Mouse (Mus musculus) myocyte (in vitro differentiated cells): ENCODE measurements around the gene Hspa1l.

Experiments used
- CEBPB ChIP-seq: IDR thresholded peaks from 2 replicates; pipeline ENCODE4 v1.6.1; 2011; ENCODE audit warnings: mild to moderate bottlenecking, moderate library complexity; ENCODE audit not compliant: poor library complexity, insufficient read depth, severe bottlenecking
- E2F4 ChIP-seq: IDR thresholded peaks from one replicate; pipeline ENCODE4 v1.6.1; 2011; ENCODE audit warnings: mild to moderate bottlenecking, control low read depth, moderate library complexity; ENCODE audit not compliant: insufficient read depth
- MAX ChIP-seq: IDR thresholded peaks from one replicate; pipeline ENCODE4 v1.6.1; 2011; ENCODE audit warnings: low read depth, mild to moderate bottlenecking, control low read depth
- MYOG ChIP-seq, 3 experiments: IDR thresholded peaks; one replicate each; pipeline ENCODE4 v1.6.1; 2011; ENCODE audit warnings: control low read depth in 2 of 3, low read depth in 2 of 3, mild to moderate bottlenecking in 2 of 3; ENCODE audit not compliant: insufficient read length in 2 of 3, control insufficient read depth in 1 of 3, insufficient read depth in 1 of 3
- POLR2A ChIP-seq: IDR thresholded peaks from one replicate; pipeline ENCODE4 v1.6.1; 2011; ENCODE audit warnings: low read depth, mild to moderate bottlenecking, control low read depth, moderate library complexity; ENCODE audit not compliant: insufficient read length
- POLR2AphosphoS2 ChIP-seq: IDR thresholded peaks from one replicate; pipeline ENCODE4 v1.6.1; 2011; ENCODE audit warnings: low read depth, control low read depth; ENCODE audit not compliant: insufficient read length
- REST ChIP-seq: IDR thresholded peaks from one replicate; pipeline ENCODE4 v1.6.1; 2011; ENCODE audit warnings: mild to moderate bottlenecking, control low read depth, moderate library complexity; ENCODE audit not compliant: insufficient read depth, insufficient read length
- SRF ChIP-seq: IDR thresholded peaks from one replicate; pipeline ENCODE4 v1.6.1; 2011; ENCODE audit warnings: low read depth; ENCODE audit not compliant: control insufficient read depth, insufficient read length
- TCF12 ChIP-seq: IDR thresholded peaks from one replicate; pipeline ENCODE4 v1.6.1; 2011; ENCODE audit warnings: mild to moderate bottlenecking, control low read depth; ENCODE audit not compliant: poor library complexity, insufficient read depth, severe bottlenecking
- TCF3 ChIP-seq: IDR thresholded peaks from one replicate; pipeline ENCODE4 v1.6.1; 2011; ENCODE audit warnings: low read depth, control low read depth; ENCODE audit not compliant: insufficient read length
- USF1 ChIP-seq: IDR thresholded peaks from one replicate; pipeline ENCODE4 v1.6.1; 2011; ENCODE audit warnings: low read depth, mild to moderate bottlenecking, control low read depth, moderate library complexity

GRCm38 (mm10) chr17:35013221-35013620, 40.7 kb downstream of the Hspa1l start:
- TF ChIP-seq MAX (no peak), USF1 (no peak), POLR2A (no peak), TCF3 (no peak), TCF12 (no peak), POLR2AphosphoS2 (no peak), E2F4 (no peak), SRF (no peak), MYOG (IDR thresholded peaks at IDR 0.05; ENCODE audit: control insufficient read depth in 1 of 3, insufficient read depth in 1 of 3, insufficient read length in 2 of 3, low read depth in 2 of 3) (no peak), CEBPB (no peak), REST (no peak)
